Mouse (Mus musculus) CH12.LX (cell line): Measurements from ENCODE around the gene Ttll13.

ENCODE experiments used
- CTCF ChIP-seq, 2 experiments: IDR thresholded peaks in 1 of 2; conservative IDR thresholded peaks in 1 of 2; 2 replicates each; pipeline ENCODE4 v1.5.1; 2011 to 2012; ENCODE audit warnings: low read depth in 2 of 2, low read length in 2 of 2, improper control_type of control experiment in 1 of 2, inconsistent platforms in 1 of 2, mild to moderate bottlenecking in 1 of 2, moderate library complexity in 1 of 2
- EP300 ChIP-seq: IDR thresholded peaks from 2 replicates; pipeline ENCODE4 v1.6.1; 2011; ENCODE audit warnings: low read length, improper control_type of control experiment
- GABPA ChIP-seq: IDR thresholded peaks from 2 replicates; pipeline ENCODE4 v1.6.1; 2012; ENCODE audit warnings: low read depth, low read length, improper control_type of control experiment, inconsistent platforms; ENCODE audit not compliant: insufficient replicate concordance
- POLR2A ChIP-seq: IDR thresholded peaks from 2 replicates; pipeline ENCODE4 v1.6.1; 2011; ENCODE audit warnings: low read depth, mild to moderate bottlenecking, improper control_type of control experiment, low read length
- RCOR1 ChIP-seq: conservative IDR thresholded peaks from 2 replicates; pipeline ENCODE4 v1.6.1; 2012; ENCODE audit warnings: low read depth, mild to moderate bottlenecking, inconsistent platforms, low read length, improper control_type of control experiment
- UBTF ChIP-seq: IDR thresholded peaks from 2 replicates; pipeline ENCODE4 v1.6.1; 2012; ENCODE audit warnings: low read depth, mild to moderate bottlenecking, inconsistent platforms, low read length, improper control_type of control experiment, moderate library complexity

DNA sequence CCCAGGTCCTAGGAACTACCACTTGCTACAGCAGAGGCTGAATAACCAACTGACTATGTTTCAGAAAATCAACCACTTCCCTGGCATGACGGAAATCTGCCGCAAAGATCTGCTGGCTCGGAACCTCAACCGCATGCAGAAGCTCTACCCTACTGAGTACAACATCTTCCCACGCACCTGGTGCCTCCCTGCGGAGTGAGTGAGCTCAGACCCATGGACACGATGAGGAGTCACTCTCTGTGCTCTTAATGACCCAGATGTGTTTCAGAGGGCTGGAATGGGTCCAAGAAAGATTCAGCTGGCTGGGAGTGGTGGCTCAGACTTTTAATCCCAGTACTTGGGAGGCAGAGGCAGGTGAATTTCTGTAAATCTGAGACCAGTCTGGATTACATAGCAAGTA, 6.3 kb downstream of the Ttll13 start:
- no peak for TF ChIP-seq CTCF (conservative IDR thresholded peaks at IDR 0.05 in 1 of 2, IDR thresholded peaks at IDR 0.05 in 1 of 2; ENCODE audit: low read depth in 2 of 2, low read length in 2 of 2)
- TF ChIP-seq POLR2A: no peak
- no peak for TF ChIP-seq EP300
- TF ChIP-seq RCOR1: no peak
- no peak for TF ChIP-seq UBTF
- TF ChIP-seq GABPA: no peak
